Mouse (Mus musculus) thymus, postnatal 14 days (tissue): ENCODE results near the gene Sult3a2.
"Not testable (repeated sequence)": the region's sequence is repeated elsewhere in the genome, so short reads cannot be mapped to it uniquely, and the experiment has no call there.

Source experiments
- DNase-seq: peaks from one replicate; pipeline ENCODE4 v3.0.0; 2021

Sult3a2 gene

GRCm38 (mm10) chr10:33786604-33787003 is at the start of gene Sult3a2:
Gene Sult3a2, minus strand, starts transcription at chr10:33786704.
- no peak for DNase-seq

DNA sequence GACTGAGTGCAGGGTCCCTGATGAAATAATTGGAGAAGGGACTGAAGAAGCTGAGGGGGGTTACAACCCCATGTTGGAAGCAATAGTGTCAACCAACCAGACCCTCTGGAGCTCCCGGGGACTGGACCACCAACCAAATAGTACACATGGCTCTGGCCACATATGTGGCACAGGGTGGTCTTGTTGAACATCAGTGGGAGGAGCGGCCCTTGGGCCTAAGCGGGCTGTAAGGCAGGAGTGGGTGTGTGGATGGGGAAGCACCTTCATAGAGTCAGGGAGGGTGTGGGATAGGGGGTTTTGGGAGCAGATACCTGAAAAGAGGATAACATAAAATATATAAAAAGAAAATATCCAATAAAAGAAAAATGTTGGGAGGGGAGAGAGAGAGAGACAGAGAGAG is 34.4 kb upstream of the Sult3a2 start:
- no peak for DNase-seq

DNA sequence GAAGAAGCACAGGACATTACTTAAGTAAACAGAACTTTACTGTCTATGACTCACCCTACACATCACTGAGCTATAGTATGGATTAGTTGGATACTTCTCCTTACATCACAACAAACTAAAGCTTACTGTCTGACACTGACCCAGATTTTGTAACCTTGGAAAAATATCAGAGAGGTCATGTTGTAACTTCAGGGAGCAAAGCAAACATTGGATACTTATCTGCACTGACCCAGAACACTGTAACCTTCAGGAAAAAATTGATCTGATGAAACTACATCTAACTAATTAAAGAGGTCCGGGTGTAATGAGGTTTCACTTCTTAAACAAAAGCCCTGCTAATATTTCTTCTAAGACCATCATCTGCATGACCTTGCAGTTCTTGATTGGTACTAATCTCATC is 30.4 kb upstream of the Sult3a2 start:
- no peak for DNase-seq

DNA sequence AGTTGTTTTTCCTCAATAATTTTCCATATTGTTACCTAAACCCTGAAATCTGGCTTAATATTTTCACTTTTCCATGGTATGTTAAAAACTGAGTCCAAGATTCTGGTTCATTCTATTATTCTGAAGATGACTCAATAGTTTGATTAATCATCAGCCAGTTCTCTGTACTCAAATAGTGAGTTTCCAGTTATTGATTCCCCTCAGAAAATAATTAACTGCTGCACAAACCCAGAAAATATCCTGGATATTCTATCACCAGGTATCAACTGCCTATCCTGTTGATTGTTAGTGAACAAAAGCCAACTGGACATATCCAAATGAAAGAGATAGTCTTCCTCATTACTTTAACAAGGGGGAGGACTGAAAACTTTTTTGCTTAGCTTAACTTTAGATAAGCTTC is 27.8 kb upstream of the Sult3a2 start:
- no peak for DNase-seq

DNA sequence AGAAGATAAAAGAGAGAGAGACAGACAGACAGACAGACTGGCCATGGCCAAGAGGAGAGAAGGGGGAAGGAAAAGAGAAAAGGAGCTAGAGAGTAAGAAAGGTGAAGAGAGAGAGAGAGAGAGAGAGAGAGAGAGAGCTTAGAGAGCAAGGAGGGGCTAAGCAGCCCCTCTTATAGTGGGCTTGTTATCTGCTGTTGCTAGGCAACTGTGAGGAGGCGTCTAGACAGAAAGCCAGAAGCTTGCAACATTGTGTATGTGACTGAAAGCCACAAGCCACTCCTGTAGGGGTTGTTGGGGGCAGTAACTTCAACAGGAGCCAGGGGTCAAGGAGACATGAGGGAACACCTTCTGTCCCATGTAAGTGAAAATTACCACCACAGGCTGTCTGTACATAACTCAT is 25.3 kb upstream of the Sult3a2 start:
- no peak for DNase-seq

DNA sequence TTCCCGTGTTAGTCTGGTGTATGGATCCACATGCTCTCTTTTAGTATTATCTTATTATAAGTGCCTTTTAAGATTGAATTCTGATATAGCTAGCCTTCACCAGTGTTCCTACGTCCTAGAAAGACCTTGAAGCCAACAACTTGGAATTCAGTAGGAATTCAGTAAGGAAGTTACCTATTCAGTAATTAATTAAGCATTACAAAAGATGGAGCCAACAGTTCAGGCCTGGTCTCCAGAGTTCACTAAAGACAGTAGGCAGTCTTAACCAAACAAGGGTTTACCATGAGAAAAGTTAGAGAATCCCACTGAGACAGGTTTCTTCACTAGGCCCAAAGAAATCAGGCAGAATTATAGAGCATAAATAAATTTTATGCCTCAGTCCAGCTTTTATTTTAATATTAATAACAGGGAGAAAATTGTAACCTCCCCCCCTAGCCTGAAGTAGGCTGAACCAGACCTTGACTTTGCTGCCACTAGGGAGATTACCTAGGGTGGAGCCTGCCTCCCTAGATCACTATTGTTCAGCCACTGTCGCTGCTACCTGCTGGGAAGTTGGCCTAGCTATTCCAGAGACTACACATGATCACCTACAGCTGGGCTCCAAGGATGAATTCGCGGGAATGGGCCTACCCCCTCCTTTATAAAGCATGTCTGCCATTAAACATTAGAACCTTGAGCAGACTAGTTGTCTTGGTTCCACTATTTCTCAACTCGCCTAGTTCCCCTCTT is 10.9 kb upstream of the Sult3a2 start:
- not testable (repeated sequence) for DNase-seq

DNA sequence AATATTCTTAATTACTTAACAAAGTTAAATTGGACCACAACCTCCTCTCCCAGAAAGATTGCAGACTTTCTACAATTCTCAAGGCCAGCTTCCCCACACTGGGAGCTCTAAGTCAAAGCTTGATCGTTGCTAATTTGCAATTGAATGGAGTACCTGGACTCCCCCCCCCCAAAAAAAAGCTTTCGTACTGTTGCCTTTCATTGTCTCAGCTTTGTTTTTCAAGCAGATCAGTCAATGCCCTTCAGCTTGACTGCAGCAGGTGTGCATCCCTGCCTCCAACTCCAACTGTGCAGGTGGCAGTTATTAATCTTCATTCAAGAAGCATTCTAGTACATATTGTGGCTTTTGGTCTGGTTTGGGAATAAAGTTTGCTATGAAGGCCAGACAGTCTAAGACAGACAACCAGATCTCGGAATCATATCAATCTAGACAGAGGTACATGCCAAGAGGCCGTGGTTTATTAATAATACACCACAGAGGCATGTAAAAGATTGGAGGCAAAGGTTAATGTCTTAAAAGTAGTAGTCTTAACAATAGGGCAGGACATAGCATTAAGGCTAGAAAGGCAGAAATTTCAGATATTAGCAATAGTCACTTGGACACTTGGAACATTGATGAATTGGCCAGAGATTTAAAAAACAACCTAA is 9.9 kb upstream of the Sult3a2 start:
- not testable (repeated sequence) for DNase-seq

- not testable (repeated sequence) for DNase-seq
Measured at GRCm38 (mm10) chr10:33792166-33792565, 5.7 kb upstream of the Sult3a2 start.

DNA sequence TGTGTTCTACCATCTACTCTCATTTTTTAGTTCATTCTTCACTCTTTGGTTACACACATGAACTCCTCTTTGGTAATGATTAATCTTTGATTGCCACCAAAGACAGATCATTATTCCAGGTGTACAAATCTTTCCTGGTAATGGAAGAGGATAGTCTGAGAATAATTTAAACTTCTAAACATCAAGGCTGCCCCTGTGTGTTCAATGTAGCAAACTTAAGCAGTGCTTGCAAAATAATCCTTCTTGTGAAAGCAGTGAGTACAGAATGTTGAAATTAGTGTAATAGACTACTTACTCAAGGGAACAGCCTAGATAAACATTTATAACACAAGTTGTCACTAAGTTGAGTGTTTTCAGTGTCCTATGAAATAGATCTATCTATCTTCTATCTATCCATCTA is 1.0 kb upstream of the Sult3a2 start:
- DNase-seq: no peak

GRCm38 (mm10) chr10:33735251-33735650 is 51.3 kb downstream of the Sult3a2 start:
- not testable (repeated sequence) for DNase-seq

- no peak for DNase-seq
Measured at GRCm38 (mm10) chr10:33733241-33733640, 53.3 kb downstream of the Sult3a2 start.

DNA sequence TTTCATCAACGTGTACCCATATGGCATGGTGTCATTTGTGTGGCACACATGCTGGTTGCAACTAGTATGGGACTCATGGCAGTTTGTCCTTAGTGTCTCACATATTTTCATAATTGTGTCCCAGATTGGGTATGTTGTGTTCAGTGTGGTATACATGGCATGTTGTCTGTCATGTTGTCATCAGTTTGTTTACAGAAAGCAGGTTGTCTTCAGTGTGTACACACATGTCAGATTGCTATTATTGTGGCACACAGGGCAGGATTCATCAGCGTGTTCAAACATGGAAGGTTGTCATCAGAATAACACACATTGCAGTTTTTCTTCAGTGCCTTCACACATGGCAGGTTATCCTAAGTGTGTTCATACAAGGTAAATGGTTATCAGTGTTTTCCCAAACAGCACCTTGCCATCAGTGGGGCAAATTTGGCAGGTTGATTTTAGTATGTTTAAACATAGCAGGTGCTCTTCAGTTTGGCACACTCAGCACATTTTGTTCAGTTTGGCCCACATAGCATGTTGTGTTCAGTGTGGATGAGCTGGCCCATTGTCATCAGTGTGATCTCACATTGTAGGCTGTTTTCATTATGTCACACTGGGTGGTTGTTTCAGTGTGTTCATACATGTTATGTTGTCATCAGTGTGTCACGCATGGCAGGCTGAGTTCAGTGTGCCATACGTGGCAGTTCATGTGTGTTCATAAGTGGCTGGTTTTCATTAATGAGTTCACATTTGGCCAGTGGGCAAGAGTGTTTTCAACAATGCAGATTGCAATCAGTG is 53.9 kb downstream of the Sult3a2 start:
- DNase-seq: no peak

DNA sequence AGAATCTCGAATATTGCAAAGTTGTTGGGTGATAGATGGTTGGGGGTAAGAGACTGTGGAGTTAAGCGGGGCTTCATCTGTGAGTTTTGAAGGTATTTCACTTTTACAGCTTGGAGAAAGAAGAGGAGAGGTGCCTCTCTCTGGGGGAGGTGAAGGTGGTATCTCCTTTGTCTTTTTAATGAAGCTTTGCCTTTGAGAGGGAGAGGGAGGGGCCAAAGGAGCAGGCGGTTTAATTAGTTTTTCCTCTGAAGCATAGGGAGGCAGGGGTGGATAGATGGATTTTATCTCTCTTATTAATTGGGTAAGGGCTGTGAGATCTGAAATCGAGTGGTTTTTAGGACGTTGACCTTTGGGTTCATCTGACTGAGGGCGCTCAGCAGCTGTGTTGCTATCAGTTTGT is 62.7 kb downstream of the Sult3a2 start:
- DNase-seq: no peak

GRCm38 (mm10) chr10:33721827-33722438 is 64.6 kb downstream of the Sult3a2 start:
- no peak for DNase-seq
